Mouse (Mus musculus) ES-E14 (cell line): ENCODE results near the gene Ptprn2.

Experiments used
- MAFK ChIP-seq: IDR thresholded peaks from 2 replicates; pipeline ENCODE4 v1.6.1; 2014; ENCODE audit warnings: mild to moderate bottlenecking, low read depth, low read length, inconsistent platforms; ENCODE audit not compliant: insufficient read depth
- ZNF384 ChIP-seq: IDR thresholded peaks from 2 replicates; pipeline ENCODE4 v1.6.1; 2012; ENCODE audit warnings: low read depth, low read length, inconsistent platforms

DNA sequence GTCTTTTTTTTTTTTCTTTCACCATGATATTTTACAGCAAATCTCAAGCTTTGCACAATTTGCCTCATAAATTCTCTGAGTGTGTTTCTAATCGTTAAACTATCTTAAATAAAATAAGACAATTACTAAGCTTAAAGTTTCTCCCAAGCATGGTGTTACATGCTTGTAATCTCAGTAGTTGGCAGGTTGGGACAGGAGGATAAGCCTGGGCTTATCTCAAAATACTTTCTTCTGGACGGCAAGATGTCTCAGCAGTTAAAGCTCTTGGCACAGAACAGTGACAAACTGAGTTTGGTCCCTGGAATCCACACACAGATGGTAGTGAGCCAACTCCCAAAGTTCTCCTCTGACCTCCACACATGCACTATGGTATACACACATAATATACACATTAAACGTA lies 10.8 kb upstream of the Ptprn2 start:
- TF ChIP-seq ZNF384 (no peak), MAFK (no peak)
